Mouse (Mus musculus) midbrain, embryonic 10.5 days (tissue): ENCODE measurements around the gene Myom1. TPM values are rescaled to one million over a fixed set of nuclear protein-coding genes. Genes with fewer than 3 reads are reported as not detected.

Experiments
- DNase-seq: peaks from one replicate; pipeline ENCODE4 v3.0.0-alpha.2; 2017; ENCODE audit warnings: low spot score
- H3K27ac ChIP-seq: fragments of 300-500 bp; sonication (generic); replicated peaks from 2 replicates; pipeline ENCODE4 v1.5.1; 2016; ENCODE audit warnings: mild to moderate bottlenecking
- H3K27me3 ChIP-seq: fragments of 300-500 bp; sonication (generic); 2 replicates; pipeline ENCODE4 v1.6.1; 2016; ENCODE audit warnings: low read depth, mild to moderate bottlenecking; ENCODE audit not compliant: poor library complexity, severe bottlenecking
- H3K36me3 ChIP-seq: fragments of 300-500 bp; sonication (generic); 2 replicates; pipeline ENCODE4 v1.6.1; 2016; ENCODE audit warnings: mild to moderate bottlenecking, moderate library complexity
- H3K4me1 ChIP-seq: fragments of 300-500 bp; sonication (generic); 2 replicates; pipeline ENCODE4 v1.6.1; 2016
- H3K4me3 ChIP-seq: fragments of 300-500 bp; sonication (generic); 2 replicates; pipeline ENCODE4 v1.5.1; 2016; ENCODE audit warnings: mild to moderate bottlenecking, moderate library complexity
- H3K9me3 ChIP-seq: fragments of 300-500 bp; sonication (generic); replicated peaks from 2 replicates; pipeline ENCODE4 v1.6.1; 2016; ENCODE audit warnings: mild to moderate bottlenecking
- WGBS: fragments of 180-500 bp; shearing (Covaris S2); methylation state at CpG from one replicate; pipeline ENCODE4 v1.1.7; 2016; 5-methylcytosine and 5-hydroxymethylcytosine counted together
- polyA plus RNA-seq: library from polyadenylated mRNA; unstranded; fragments of >200 nt; fragmentation: Nextera tagmentation; extraction: Ambion mirVana; gene quantifications from 2 replicates; pipeline ENCODE4 v1.2.1, GENCODE M21; 2016

The Myom1 gene
- polyA plus RNA-seq, 1 experiment from 2014 or later: 1.7 TPM

GRCm38 (mm10) chr17:71110753-71111265 is 108.4 kb downstream of the Myom1 start:
- H3K9me3 ChIP-seq: no peaks in the 10 kb centered on the region
- H3K4me3 ChIP-seq: no peak overlapping the region
- no peaks in the 10 kb centered on the region for H3K4me1 ChIP-seq
- DNase-seq: no peak
- no peaks in the 10 kb centered on the region for H3K27me3 ChIP-seq
- H3K27ac ChIP-seq: no peak overlapping the region
- H3K36me3 ChIP-seq: no peaks in the 10 kb centered on the region
- WGBS: 83% methylated on average over 6 of the region's 6 CpGs

- Histone ChIP-seq H3K27me3 (no peaks in the 10 kb centered on the region), H3K9me3 (no peaks in the 10 kb centered on the region), H3K4me1 (no peaks in the 10 kb centered on the region), H3K4me3 (no peak overlapping the region), H3K27ac (no peak overlapping the region), H3K36me3 (no peaks in the 10 kb centered on the region)
- 80% methylated on average over 3 of the region's 3 CpGs for WGBS
- DNase-seq: no peak
Observed at GRCm38 (mm10) chr17:71112689-71113088, 110.3 kb downstream of the Myom1 start.

GRCm38 (mm10) chr17:71114282-71114681 is 111.8 kb downstream of the Myom1 start:
- DNase-seq: no peak
- Histone ChIP-seq H3K4me3 (no peak overlapping the region), H3K27ac (no peak overlapping the region), H3K27me3 (no peaks in the 10 kb centered on the region), H3K36me3 (no peaks in the 10 kb centered on the region), H3K4me1 (peaks cover 5% of the 10 kb centered on the region), H3K9me3 (no peaks in the 10 kb centered on the region)
- WGBS: 89% methylated on average over 4 of the region's 4 CpGs

DNA sequence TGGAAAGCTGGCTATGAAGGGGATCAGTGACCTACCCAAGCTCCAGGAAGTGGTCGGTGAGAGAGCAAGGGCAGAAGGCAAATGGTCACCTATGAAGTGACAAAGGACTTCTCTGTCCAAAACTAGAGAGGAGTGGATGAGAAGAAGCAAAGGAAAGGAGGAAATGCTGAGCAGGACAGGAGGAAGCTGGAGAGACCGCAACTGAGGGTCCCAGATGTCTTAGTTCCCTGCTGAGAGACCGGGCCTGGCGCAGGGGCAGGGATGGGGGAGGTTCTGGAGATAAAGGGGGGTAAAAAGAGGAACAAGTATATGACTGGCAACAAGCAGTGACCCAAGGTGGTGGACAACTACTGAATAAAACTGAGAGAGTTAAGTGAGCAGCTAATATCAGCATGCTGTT is 115.5 kb downstream of the Myom1 start:
- Histone ChIP-seq H3K27ac (no peak overlapping the region), H3K4me1 (peaks cover 5% of the 10 kb centered on the region), H3K4me3 (no peak overlapping the region), H3K9me3 (no peaks in the 10 kb centered on the region), H3K36me3 (no peaks in the 10 kb centered on the region), H3K27me3 (no peaks in the 10 kb centered on the region)
- no peak for DNase-seq
- WGBS: 91% methylated on average over 4 of the region's 4 CpGs

GRCm38 (mm10) chr17:71118607-71119006 is 116.2 kb downstream of the Myom1 start:
- WGBS: 72% methylated on average over 4 of the region's 4 CpGs
- Histone ChIP-seq H3K27ac (no peak overlapping the region), H3K36me3 (no peaks in the 10 kb centered on the region), H3K4me3 (no peak overlapping the region), H3K27me3 (no peaks in the 10 kb centered on the region), H3K4me1 (peaks cover 5% of the 10 kb centered on the region), H3K9me3 (no peaks in the 10 kb centered on the region)
- DNase-seq: no peak

DNA sequence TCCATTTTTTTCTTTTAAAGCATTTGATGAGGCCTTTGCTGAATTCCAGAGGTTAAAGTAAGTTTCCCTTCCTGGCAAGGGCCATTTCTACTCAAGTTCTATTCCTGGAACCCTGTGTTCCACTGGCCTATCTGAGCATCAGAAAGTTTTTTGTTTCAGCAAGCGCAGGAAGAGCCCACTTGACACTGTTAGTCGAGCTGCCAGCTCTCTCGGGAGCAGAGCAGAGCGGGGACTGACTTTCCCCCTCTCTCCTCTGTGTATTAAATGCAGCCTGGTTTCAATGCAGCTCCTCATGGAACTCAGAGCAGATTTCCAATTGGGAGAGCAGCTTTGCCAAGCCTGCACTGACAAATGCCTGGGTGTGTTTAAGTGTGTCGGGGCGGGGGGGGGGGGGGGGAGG is 118.2 kb downstream of the Myom1 start:
- 73% methylated on average over 6 of the region's 6 CpGs for WGBS
- Histone ChIP-seq H3K27ac (no peak overlapping the region), H3K4me1 (peaks cover 5% of the 10 kb centered on the region), H3K4me3 (no peak overlapping the region), H3K36me3 (no peaks in the 10 kb centered on the region), H3K9me3 (no peaks in the 10 kb centered on the region), H3K27me3 (no peaks in the 10 kb centered on the region)
- DNase-seq: no peak

DNA sequence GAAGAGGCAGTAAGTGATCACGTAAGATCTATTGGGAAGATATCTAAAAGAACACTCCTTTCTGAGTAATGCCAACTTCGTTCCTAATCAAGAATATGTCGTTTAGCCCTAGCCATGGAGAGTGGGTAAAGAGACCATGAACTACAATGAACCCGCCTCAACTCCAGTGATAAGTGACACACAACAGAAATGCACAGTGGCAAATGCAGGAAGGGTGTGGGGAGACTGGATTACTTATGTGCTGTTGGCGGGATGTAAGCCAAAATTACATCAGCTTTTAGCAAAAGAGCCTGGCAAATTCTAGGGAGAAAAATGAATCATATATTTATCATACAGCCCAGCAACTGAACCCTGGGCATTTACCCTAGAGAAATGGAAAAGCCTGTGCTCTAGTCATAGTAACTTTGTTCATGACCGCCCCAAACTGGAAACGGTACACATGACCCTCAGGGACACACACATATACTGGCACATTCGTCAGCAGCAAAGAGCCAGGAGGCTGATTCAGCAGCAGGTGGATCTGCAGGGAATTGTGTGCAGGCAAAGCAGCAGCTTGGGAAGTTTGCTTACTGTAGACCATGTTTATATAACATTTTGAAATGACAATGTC is 121.7 kb downstream of the Myom1 start:
- no peak for DNase-seq
- H3K27ac ChIP-seq: no peak overlapping the region
- H3K4me3 ChIP-seq: no peak overlapping the region
- H3K4me1 ChIP-seq: no peaks in the 10 kb centered on the region
- 92% methylated on average over 8 of the region's 8 CpGs for WGBS
- no peaks in the 10 kb centered on the region for H3K36me3 ChIP-seq
- no peaks in the 10 kb centered on the region for H3K9me3 ChIP-seq
- no peaks in the 10 kb centered on the region for H3K27me3 ChIP-seq

GRCm38 (mm10) chr17:71124674-71125073 is 122.2 kb downstream of the Myom1 start:
- no peaks in the 10 kb centered on the region for H3K4me1 ChIP-seq
- H3K4me3 ChIP-seq: no peak overlapping the region
- H3K27me3 ChIP-seq: no peaks in the 10 kb centered on the region
- H3K9me3 ChIP-seq: no peaks in the 10 kb centered on the region
- no peaks in the 10 kb centered on the region for H3K36me3 ChIP-seq
- no peak overlapping the region for H3K27ac ChIP-seq
- WGBS: 95% methylated on average over 1 of the region's 1 CpGs
- no peak for DNase-seq

- DNase-seq: peak; percentile 9
- no peak overlapping the region for H3K27ac ChIP-seq
- 86% methylated on average over 12 of the region's 12 CpGs for WGBS
Observed at GRCm38 (mm10) chr17:71125519-71125918, 123.1 kb downstream of the Myom1 start.

GRCm38 (mm10) chr17:71126001-71126400 is 123.6 kb downstream of the Myom1 start:
- no peaks in the 10 kb centered on the region for H3K36me3 ChIP-seq
- H3K27me3 ChIP-seq: no peaks in the 10 kb centered on the region
- H3K27ac ChIP-seq: no peak overlapping the region
- no peak overlapping the region for H3K4me3 ChIP-seq
- no peaks in the 10 kb centered on the region for H3K4me1 ChIP-seq
- no peaks in the 10 kb centered on the region for H3K9me3 ChIP-seq
- DNase-seq: peak; percentile 8
- 83% methylated on average over 12 of the region's 12 CpGs for WGBS

More at GRCm38 (mm10) chr17:71125519-71125918, 123.1 kb downstream of the Myom1 start:
- Histone ChIP-seq H3K27me3 (no peaks in the 10 kb centered on the region), H3K4me3 (no peak overlapping the region), H3K4me1 (no peaks in the 10 kb centered on the region), H3K9me3 (no peaks in the 10 kb centered on the region), H3K36me3 (no peaks in the 10 kb centered on the region)

DNA sequence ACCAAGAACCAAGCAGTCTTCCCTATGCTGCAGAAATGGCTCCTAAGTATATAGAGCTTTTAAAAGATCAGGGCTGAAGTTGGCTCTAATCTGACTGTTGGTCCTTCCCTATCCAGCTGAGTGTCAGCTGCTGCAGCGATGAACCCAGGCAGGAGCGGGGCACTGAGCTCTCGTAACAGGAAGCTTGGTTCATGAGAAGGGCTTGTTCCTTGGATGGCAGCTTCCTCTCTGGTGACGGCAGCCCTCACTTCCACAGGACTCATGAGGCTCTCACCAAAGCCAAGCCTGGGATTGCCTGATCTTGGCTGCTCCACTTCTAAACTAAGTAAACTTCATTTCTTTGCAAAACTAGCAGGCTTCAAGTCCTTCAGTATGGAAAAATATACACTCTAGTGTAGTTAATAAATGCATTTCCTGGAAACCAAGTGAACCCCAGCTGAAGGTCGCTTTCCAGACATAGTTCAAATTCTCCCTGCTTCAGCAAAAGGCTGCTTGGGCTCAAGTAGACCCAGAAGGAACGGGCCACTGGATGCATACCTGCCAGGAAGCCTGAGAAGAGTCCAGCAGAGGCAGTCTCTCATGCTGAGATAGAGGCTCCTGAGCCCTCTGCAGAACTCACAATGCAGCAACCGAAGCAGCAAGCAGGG is 125.2 kb downstream of the Myom1 start:
- Histone ChIP-seq H3K4me3 (no peak overlapping the region), H3K36me3 (no peaks in the 10 kb centered on the region), H3K9me3 (no peaks in the 10 kb centered on the region), H3K4me1 (no peaks in the 10 kb centered on the region), H3K27me3 (no peaks in the 10 kb centered on the region), H3K27ac (no peak overlapping the region)
- WGBS: 79% methylated on average over 7 of the region's 7 CpGs
- no peak for DNase-seq

GRCm38 (mm10) chr17:71129489-71130261 is 127.2 kb downstream of the Myom1 start:
- WGBS: 84% methylated on average over 9 of the region's 9 CpGs
- DNase-seq: no peak
- no peaks in the 10 kb centered on the region for H3K36me3 ChIP-seq
- H3K27ac ChIP-seq: peak overlapping the region; percentile 23; the same call in 1 of the 2 replicates
- no peaks in the 10 kb centered on the region for H3K27me3 ChIP-seq
- no peaks in the 10 kb centered on the region for H3K9me3 ChIP-seq
- no peaks in the 10 kb centered on the region for H3K4me1 ChIP-seq
- no peak overlapping the region for H3K4me3 ChIP-seq

DNA sequence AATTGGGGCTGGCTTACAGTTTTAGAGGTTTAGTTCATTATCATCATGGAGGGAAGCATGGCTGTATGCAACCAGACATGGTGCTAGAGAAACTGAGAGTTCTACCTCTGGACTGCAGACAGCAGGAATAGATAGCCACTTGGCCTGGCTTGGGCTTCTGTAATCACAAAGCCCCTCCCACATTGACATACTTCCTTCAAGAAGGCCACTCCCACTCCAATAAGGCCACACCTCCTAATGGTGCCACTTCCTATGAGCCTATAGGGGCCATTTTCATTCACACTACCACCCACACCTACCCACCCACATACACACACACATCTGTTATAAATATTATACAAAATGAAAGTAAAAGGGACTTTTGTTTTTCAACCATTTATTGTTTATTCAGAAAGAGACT is 129.8 kb downstream of the Myom1 start:
- Histone ChIP-seq H3K4me1 (no peaks in the 10 kb centered on the region), H3K9me3 (no peaks in the 10 kb centered on the region), H3K27ac (no peak overlapping the region), H3K36me3 (no peaks in the 10 kb centered on the region), H3K27me3 (no peaks in the 10 kb centered on the region), H3K4me3 (no peak overlapping the region)
- peak; percentile 1 for DNase-seq
